Mouse (Mus musculus) intestine, embryonic 14.5 days (tissue): ENCODE measurements at regions not wholly inside any gene's neighbourhood (a gene's known extent, or its start where the extent isn't known, plus 50 kb on each side); places are given as distances from the start of the nearest gene placed in this dataset.

ENCODE experiments used
- ATAC-seq: fragments of 200-750 bp; cut with Nextera tagmentation; replicated peaks from 2 replicates; pipeline ENCODE4 v1.8.0; 2017; ENCODE audit warnings: low read depth, moderate number of reproducible peaks, moderate TSS enrichment, moderate library complexity; ENCODE audit not compliant: low FRiP score, low TSS enrichment
- DNase-seq: peaks from one replicate; pipeline ENCODE4 v3.0.0-alpha.2; 2018; ENCODE audit warnings: low spot score
- H3K27ac ChIP-seq: fragments of 300-500 bp; sonication (generic); 2 replicates; pipeline ENCODE4 v1.5.1; 2014; ENCODE audit warnings: low read depth, mild to moderate bottlenecking, control low read depth
- H3K27me3 ChIP-seq: fragments of 300-500 bp; sonication (generic); replicated peaks from 2 replicates; pipeline ENCODE4 v1.6.1; 2014; ENCODE audit warnings: low read length, control low read depth; ENCODE audit not compliant: control insufficient read depth, insufficient read depth
- H3K36me3 ChIP-seq: fragments of 300-500 bp; sonication (generic); 2 replicates; pipeline ENCODE4 v1.6.1; 2014; ENCODE audit warnings: low read length, control low read depth; ENCODE audit not compliant: control insufficient read depth, insufficient read depth
- H3K4me1 ChIP-seq: fragments of 300-500 bp; sonication (generic); replicated peaks from 2 replicates; pipeline ENCODE4 v1.6.1; 2014; ENCODE audit warnings: low read length, control low read depth, mixed read lengths; ENCODE audit not compliant: control insufficient read depth, insufficient read depth
- H3K4me2 ChIP-seq: fragments of 300-500 bp; sonication (generic); 2 replicates; pipeline ENCODE4 v1.6.1; 2014; ENCODE audit warnings: low read length
- H3K4me3 ChIP-seq: fragments of 300-500 bp; sonication (generic); 2 replicates; pipeline ENCODE4 v1.5.1; 2014; ENCODE audit warnings: low read depth, low read length, control low read depth, mixed read lengths
- H3K9ac ChIP-seq: fragments of 300-500 bp; sonication (generic); 2 replicates; pipeline ENCODE4 v1.6.1; 2014; ENCODE audit warnings: mild to moderate bottlenecking, low read length
- H3K9me3 ChIP-seq: fragments of 300-500 bp; sonication (generic); 2 replicates; pipeline ENCODE4 v1.6.1; 2016; ENCODE audit warnings: low read length, control low read depth; ENCODE audit not compliant: control insufficient read depth
- WGBS: fragments of 180-500 bp; shearing (Covaris S2); extraction: QIAGEN DNeasy Blood & Tissue Kit; methylation state at CpG from one replicate; pipeline ENCODE4 v1.1.7; 2014; 5-methylcytosine and 5-hydroxymethylcytosine counted together

- no peak overlapping the region for H3K4me2 ChIP-seq
Measured at GRCm38 (mm10) chr12:85543520-85543919, 55.3 kb upstream of the Jdp2 start.

GRCm38 (mm10) chr12:85544801-85545200 lies 54.0 kb upstream of the Jdp2 start:
- Histone ChIP-seq H3K9ac (no peak overlapping the region), H3K4me1 (peaks cover 19% of the 10 kb centered on the region), H3K4me2 (no peak overlapping the region), H3K27me3 (no peaks in the 10 kb centered on the region), H3K4me3 (no peak overlapping the region), H3K36me3 (no peaks in the 10 kb centered on the region), H3K27ac (no peak overlapping the region), H3K9me3 (no peaks in the 10 kb centered on the region)
- ATAC-seq (no peak), DNase-seq (no peak)
- WGBS = 55% methylated on average over 4 of the region's 4 CpGs

More at GRCm38 (mm10) chr12:85543520-85543919, 55.3 kb upstream of the Jdp2 start:
- Histone ChIP-seq H3K27ac (no peak overlapping the region), H3K27me3 (no peaks in the 10 kb centered on the region), H3K9me3 (no peaks in the 10 kb centered on the region), H3K9ac (no peak overlapping the region), H3K4me3 (no peak overlapping the region), H3K4me1 (peaks cover 19% of the 10 kb centered on the region), H3K36me3 (no peaks in the 10 kb centered on the region)
- ATAC-seq = no peak
- WGBS = 89% methylated on average over 9 of the region's 9 CpGs
- DNase-seq = no peak

GRCm38 (mm10) chr12:85545718-85546117 lies 53.1 kb upstream of the Jdp2 start:
- no peak overlapping the region for H3K27ac ChIP-seq
- ATAC-seq (no peak), DNase-seq (no peak)
- H3K4me2 ChIP-seq = no peak overlapping the region
- WGBS = 62% methylated on average over 10 of the region's 10 CpGs
- H3K4me1 ChIP-seq = peaks cover 17% of the 10 kb centered on the region
- H3K4me3 ChIP-seq = no peak overlapping the region
- no peaks in the 10 kb centered on the region for H3K27me3 ChIP-seq
- no peak overlapping the region for H3K9ac ChIP-seq
- H3K36me3 ChIP-seq = no peaks in the 10 kb centered on the region
- no peaks in the 10 kb centered on the region for H3K9me3 ChIP-seq

- no peaks in the 10 kb centered on the region for H3K27me3 ChIP-seq
- H3K36me3 ChIP-seq = no peaks in the 10 kb centered on the region
- H3K9me3 ChIP-seq = no peaks in the 10 kb centered on the region
- H3K4me2 ChIP-seq = no peak overlapping the region
- WGBS = 45% methylated on average over 8 of the region's 8 CpGs
- no peak overlapping the region for H3K4me3 ChIP-seq
- no peak overlapping the region for H3K9ac ChIP-seq
- DNase-seq (no peak), ATAC-seq (no peak)
- H3K27ac ChIP-seq = no peak overlapping the region
- peaks cover 7% of the 10 kb centered on the region; the same call in 1 of the 2 replicates for H3K4me1 ChIP-seq
Measured at GRCm38 (mm10) chr12:85548076-85548475, 50.8 kb upstream of the Jdp2 start.
